Mouse (Mus musculus): ENCODE measurements around the gene Rfesd.

Gene Rfesd

DNA sequence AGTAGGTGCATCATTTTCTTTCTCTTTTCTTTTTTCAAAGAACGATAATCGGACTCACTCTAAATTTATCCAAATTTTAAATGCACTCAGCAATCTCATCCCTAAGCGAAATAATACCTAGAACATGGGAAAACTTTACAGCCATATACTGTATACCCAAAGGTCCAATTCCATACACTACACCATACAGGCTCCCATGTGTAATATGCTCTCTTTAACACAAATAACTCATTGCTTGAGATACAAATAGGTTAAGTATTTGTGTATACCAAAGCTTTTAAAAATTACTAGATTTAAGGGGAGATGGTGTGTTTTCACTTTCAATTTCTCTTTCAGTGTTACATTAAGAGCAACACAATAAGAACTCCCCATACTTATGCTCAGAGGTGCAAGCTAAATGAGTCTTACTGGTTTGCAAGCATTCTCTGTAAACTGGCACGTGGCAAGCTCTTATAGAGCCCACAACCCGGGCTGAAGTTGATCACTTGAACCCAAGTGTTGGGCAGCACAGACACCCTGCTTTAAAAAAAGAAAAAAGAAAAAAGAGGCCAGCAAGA, 403 bp upstream of the Rfesd start:
- DNase-seq (ENCODE audit: low read depth, low spot score): no peak
- no peaks in the 10 kb centered on the region for H3K27me3 ChIP-seq (ENCODE audit: control insufficient read depth, insufficient read depth, low read length, poor library complexity, severe bottlenecking)
- no peaks in the 10 kb centered on the region for H3K36me3 ChIP-seq (ENCODE audit: control insufficient read depth, insufficient read depth, low read length, poor library complexity, severe bottlenecking)

GRCm38 (mm10) chr13:76017465-76017864, 1.1 kb downstream of the Rfesd start:
- Histone ChIP-seq H3K27me3 (ENCODE audit: control insufficient read depth, insufficient read depth, low read length, poor library complexity, severe bottlenecking) (no peaks in the 10 kb centered on the region), H3K36me3 (ENCODE audit: control insufficient read depth, insufficient read depth, low read length, poor library complexity, severe bottlenecking) (no peaks in the 10 kb centered on the region)
- DNase-seq (ENCODE audit: low read depth, low spot score): no peak

DNA sequence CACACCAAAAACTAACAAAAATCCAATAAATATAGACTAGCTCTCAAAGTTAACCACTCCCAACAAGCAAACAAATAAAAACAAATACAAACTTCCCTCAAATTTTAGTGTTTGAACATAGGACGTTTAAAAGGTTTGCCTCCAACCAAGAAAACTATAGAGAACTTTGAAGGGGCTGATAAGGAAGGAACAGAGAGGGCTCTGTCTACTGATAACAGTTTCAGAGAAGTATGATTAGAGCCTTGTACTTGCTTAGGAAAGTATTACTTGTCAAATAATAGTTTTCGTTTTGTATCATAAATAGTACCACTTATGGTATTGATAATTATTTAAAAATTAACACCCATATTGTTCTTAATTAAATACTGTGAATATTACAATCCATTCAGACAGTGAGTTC, 4.0 kb downstream of the Rfesd start:
- DNase-seq (ENCODE audit: low read depth, low spot score): no peak
- H3K27me3 ChIP-seq (ENCODE audit: control insufficient read depth, insufficient read depth, low read length, poor library complexity, severe bottlenecking): no peaks in the 10 kb centered on the region
- H3K36me3 ChIP-seq (ENCODE audit: control insufficient read depth, insufficient read depth, low read length, poor library complexity, severe bottlenecking): no peaks in the 10 kb centered on the region

DNA sequence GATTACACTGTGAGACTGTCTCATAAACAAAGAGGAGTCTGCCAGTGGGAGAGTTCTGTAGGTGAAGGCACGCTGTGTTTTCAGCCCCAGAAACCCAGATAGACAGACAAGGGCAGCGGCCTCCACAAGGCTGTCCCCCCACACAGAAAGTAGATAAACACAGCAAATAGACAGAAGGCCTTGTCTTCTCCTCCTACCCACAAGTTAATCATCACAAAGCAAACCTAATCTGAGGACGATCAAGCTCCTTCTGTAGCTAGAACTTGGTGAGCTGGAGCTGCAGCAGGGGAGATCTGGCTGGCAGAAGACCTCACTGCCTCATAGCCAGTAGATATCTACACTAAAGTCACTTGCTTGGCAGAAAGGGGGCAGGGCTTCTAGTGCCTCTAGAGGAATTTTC, 15.2 kb downstream of the Rfesd start:
- H3K27me3 ChIP-seq (ENCODE audit: control insufficient read depth, insufficient read depth, low read length, poor library complexity, severe bottlenecking): no peaks in the 10 kb centered on the region
- no peak for DNase-seq (ENCODE audit: low read depth, low spot score)
- no peaks in the 10 kb centered on the region for H3K36me3 ChIP-seq (ENCODE audit: control insufficient read depth, insufficient read depth, low read length, poor library complexity, severe bottlenecking)

DNA sequence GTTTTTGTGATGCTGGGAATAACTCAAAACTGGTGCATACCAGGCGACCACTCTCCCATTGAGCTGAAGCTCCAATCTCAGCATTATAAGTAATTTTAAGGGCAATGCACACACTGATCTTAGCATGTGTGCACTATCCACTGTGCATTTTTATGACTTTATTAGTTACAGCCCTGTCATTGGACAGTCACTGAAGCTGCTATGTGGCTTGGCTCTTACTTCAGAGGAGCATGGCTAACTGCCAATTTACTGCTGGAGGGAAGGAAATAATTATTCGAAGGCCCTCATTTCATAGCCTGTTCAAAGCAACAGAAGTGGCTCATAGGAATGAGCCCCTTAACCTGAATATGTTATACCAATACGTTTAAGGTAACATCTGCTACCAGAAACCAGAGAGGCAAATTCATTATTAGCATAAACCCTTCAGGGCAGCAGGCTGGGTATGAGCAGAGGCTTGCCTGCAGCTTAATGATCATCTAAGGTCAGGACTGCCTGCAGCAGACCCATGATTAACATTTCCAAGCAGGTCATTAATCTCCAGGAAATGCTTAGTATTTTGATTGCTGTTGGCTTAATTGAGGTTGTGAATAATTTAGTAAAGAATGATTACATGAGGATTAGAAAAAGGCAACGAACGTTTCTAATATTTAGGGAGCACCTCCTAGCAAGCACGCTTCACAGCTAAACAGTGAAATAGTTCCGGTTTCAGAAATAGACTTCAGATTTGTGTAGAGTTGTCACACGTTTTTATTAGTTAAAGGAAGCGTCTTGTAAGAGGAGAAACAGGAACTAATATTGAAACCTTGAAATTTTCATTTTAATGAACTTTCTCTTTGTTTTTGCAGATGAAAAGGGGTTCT, 26.1 kb downstream of the Rfesd start:
- Histone ChIP-seq H3K27me3 (ENCODE audit: control insufficient read depth, insufficient read depth, low read length, poor library complexity, severe bottlenecking) (no peaks in the 10 kb centered on the region), H3K36me3 (ENCODE audit: control insufficient read depth, insufficient read depth, low read length, poor library complexity, severe bottlenecking) (no peaks in the 10 kb centered on the region)
- peak; percentile 49 for DNase-seq (ENCODE audit: low read depth, low spot score)

DNA sequence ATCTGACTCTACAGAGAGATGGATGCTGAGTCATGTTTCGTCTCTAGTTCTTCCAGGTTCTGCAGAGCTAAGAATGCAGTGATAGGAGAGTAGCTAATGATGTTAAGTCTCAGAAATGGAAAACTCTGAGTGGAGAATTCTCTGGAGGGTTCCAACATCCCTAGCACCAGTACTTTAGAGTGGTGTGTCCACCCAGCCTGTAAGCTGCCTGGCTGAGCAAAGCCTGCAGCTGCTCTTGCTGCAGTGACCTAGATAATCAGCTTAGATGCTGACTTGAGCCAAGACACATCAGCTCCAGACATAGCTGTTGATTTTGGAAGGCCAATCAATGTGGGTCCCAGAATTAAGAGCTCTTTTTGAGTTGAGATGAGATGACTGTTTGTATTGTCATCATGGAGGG, 30.4 kb downstream of the Rfesd start:
- H3K36me3 ChIP-seq (ENCODE audit: control insufficient read depth, insufficient read depth, low read length, poor library complexity, severe bottlenecking): no peaks in the 10 kb centered on the region
- no peak for DNase-seq (ENCODE audit: low read depth, low spot score)

GRCm38 (mm10) chr13:75981901-75982300, 36.6 kb downstream of the Rfesd start:
- H3K36me3 ChIP-seq (ENCODE audit: control insufficient read depth, insufficient read depth, low read length, poor library complexity, severe bottlenecking): no peaks in the 10 kb centered on the region
- no peaks in the 10 kb centered on the region for H3K27me3 ChIP-seq (ENCODE audit: control insufficient read depth, insufficient read depth, low read length, poor library complexity, severe bottlenecking)
- DNase-seq (ENCODE audit: low read depth, low spot score): peak; percentile 66

More for the DNA sequence above, 30.4 kb downstream of the Rfesd start:
- no peaks in the 10 kb centered on the region for H3K27me3 ChIP-seq (ENCODE audit: control insufficient read depth, insufficient read depth, low read length, poor library complexity, severe bottlenecking)

GRCm38 (mm10) chr13:75976649-75977048, 41.9 kb downstream of the Rfesd start:
- no peak for DNase-seq (ENCODE audit: low read depth, low spot score)
- H3K27me3 ChIP-seq (ENCODE audit: control insufficient read depth, insufficient read depth, low read length, poor library complexity, severe bottlenecking): no peaks in the 10 kb centered on the region
- H3K36me3 ChIP-seq (ENCODE audit: control insufficient read depth, insufficient read depth, low read length, poor library complexity, severe bottlenecking): no peaks in the 10 kb centered on the region

DNA sequence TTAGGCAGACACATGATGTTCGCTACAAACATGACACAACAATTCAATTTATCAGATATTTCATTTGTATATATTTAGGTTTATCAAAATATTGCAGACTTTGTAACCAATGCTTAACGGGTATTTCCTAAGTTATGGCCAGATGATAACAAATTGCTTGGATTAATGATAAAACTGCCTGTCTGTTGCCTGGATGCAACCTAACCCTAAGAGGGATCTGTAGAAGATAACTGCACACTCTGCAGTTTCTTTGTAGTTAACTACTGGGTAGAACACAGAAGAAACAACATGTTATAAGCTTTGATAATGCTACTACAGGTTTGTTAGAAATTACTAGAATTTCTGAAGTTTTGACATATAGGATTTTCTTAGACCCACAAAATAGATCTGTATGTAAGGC, 42.3 kb downstream of the Rfesd start:
- H3K36me3 ChIP-seq (ENCODE audit: control insufficient read depth, insufficient read depth, low read length, poor library complexity, severe bottlenecking): no peaks in the 10 kb centered on the region
- DNase-seq (ENCODE audit: low read depth, low spot score): no peak
- H3K27me3 ChIP-seq (ENCODE audit: control insufficient read depth, insufficient read depth, low read length, poor library complexity, severe bottlenecking): no peaks in the 10 kb centered on the region

DNA sequence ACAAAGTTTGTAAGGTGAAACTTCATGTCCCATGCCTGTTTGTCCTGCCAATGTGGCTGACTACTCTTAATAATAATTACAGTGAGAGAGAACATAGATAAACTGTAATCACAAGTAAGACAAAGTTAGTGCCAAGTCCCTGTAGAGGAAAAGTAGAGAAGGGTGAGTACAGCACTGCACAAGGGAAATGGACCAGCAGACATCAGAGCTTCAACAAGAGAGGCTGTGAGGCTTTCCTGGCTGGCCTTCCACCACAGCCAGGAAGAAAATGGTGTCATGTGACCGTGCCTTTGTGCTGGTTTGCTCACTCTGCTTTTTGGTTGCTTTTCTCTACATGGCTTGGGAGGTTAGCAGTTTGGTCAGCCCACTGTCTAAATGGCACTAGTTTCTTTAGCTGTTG, 42.9 kb downstream of the Rfesd start:
- no peaks in the 10 kb centered on the region for H3K36me3 ChIP-seq (ENCODE audit: control insufficient read depth, insufficient read depth, low read length, poor library complexity, severe bottlenecking)
- DNase-seq (ENCODE audit: low read depth, low spot score): no peak
- no peaks in the 10 kb centered on the region for H3K27me3 ChIP-seq (ENCODE audit: control insufficient read depth, insufficient read depth, low read length, poor library complexity, severe bottlenecking)

DNA sequence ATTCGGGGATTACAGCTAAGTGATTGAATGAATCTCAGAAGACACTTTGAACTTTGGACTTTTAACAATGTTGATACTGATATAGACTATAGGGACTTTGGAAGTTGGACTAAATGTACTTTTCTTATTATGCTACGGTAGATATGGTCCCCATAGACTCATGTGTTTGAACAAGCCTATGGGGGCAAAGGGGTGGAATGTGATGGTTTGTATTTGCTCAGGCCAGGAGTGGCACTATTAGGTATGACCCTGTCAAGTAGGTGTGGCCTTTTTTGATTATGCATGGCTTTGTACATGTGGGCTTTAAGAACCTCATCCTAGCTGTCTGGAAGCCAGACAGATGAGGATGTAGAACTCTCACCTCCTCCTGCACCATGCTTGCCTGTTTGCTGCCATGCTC, 44.0 kb downstream of the Rfesd start:
- no peaks in the 10 kb centered on the region for H3K27me3 ChIP-seq (ENCODE audit: control insufficient read depth, insufficient read depth, low read length, poor library complexity, severe bottlenecking)
- no peaks in the 10 kb centered on the region for H3K36me3 ChIP-seq (ENCODE audit: control insufficient read depth, insufficient read depth, low read length, poor library complexity, severe bottlenecking)
- no peak for DNase-seq (ENCODE audit: low read depth, low spot score)

- no peaks in the 10 kb centered on the region for H3K36me3 ChIP-seq (ENCODE audit: control insufficient read depth, insufficient read depth, low read length, poor library complexity, severe bottlenecking)
- no peaks in the 10 kb centered on the region for H3K27me3 ChIP-seq (ENCODE audit: control insufficient read depth, insufficient read depth, low read length, poor library complexity, severe bottlenecking)
- DNase-seq (ENCODE audit: low read depth, low spot score): no peak
Measured at GRCm38 (mm10) chr13:75966850-75967249, 51.7 kb downstream of the Rfesd start, which contains the start of gene Spata9. TSS of gene Spata9 (plus strand) at chr13:75967150.

GRCm38 (mm10) chr13:75955357-75955992, 63.0 kb downstream of the Rfesd start:
- Histone ChIP-seq H3K27me3 (ENCODE audit: control insufficient read depth, insufficient read depth, low read length, poor library complexity, severe bottlenecking) (no peaks in the 10 kb centered on the region), H3K36me3 (ENCODE audit: control insufficient read depth, insufficient read depth, low read length, poor library complexity, severe bottlenecking) (no peaks in the 10 kb centered on the region)
- DNase-seq (ENCODE audit: low read depth, low spot score): no peak

Measured in splenic B cell, adult 2 months (primary cell).